Mouse (Mus musculus): ENCODE results near the gene Golt1b. TPM values are rescaled to one million over a fixed set of nuclear protein-coding genes. Genes with fewer than 3 reads are reported as not detected.

The Golt1b gene
- total and polyA plus RNA-seq, 3 experiments, result 45.3 to 54.7 TPM; not detected in 1

- TF ChIP-seq USF2 (IDR thresholded peaks at IDR 0.05; ENCODE audit: borderline replicate concordance in 1 of 2, insufficient read depth in 1 of 2, low read depth in 1 of 2, low read length in 2 of 2), result no peak
- no peak for TF ChIP-seq MAZ (IDR thresholded peaks at IDR 0.05; ENCODE audit: low read depth, low read length)
- TF ChIP-seq E2F4 (IDR thresholded peaks at IDR 0.05; ENCODE audit: borderline replicate concordance, low read depth, low read length), result no peak
- TF ChIP-seq HCFC1 (IDR thresholded peaks at IDR 0.05; ENCODE audit: low read depth, low read length), result 0 out of 2 replicates have a peak, but pooled peaks have one; percentile 23
- no peak for TF ChIP-seq ZMIZ1 (IDR thresholded peaks at IDR 0.05; ENCODE audit: low read depth, low read length)
- no peak for TF ChIP-seq CHD1 (IDR thresholded peaks at IDR 0.05; ENCODE audit: low read depth, low read length)
- no peak for TF ChIP-seq UBTF (IDR thresholded peaks at IDR 0.05; ENCODE audit: borderline replicate concordance, insufficient read depth, low read depth, low read length)
- peak; percentile 66 for TF ChIP-seq GATA1 (IDR thresholded peaks at IDR 0.05; ENCODE audit: low read depth, low read length)
- TF ChIP-seq ETS1 (IDR thresholded peaks at IDR 0.05; ENCODE audit: low read depth, low read length), result peak; percentile 67; the same call in 1 of the 2 replicates
- TF ChIP-seq SIN3A (IDR thresholded peaks at IDR 0.05; ENCODE audit: low read length), result peak; percentile 87
- TF ChIP-seq ZNF384 (IDR thresholded peaks at IDR 0.05; ENCODE audit: low read depth, low read length), result no peak
- peak; percentile 57 to 69 for TF ChIP-seq EP300 (IDR thresholded peaks at IDR 0.05; ENCODE audit: low read depth in 1 of 2, low read length in 2 of 2)
Measured at GRCm38 (mm10) chr6:142392312-142392711, 5.3 kb downstream of the Golt1b start (continued).

GRCm38 (mm10) chr6:142394669-142395068, 7.6 kb downstream of the Golt1b start:
- no peaks in the 10 kb centered on the region for H3K9me3 ChIP-seq (replicated peaks; ENCODE audit: insufficient read depth, low read length)
- peaks cover 9 to 10% of the 10 kb centered on the region in 2 experiments; a peak in 2 of 4 replicates for H3K4me1 ChIP-seq (ENCODE audit: control insufficient read depth in 1 of 2, insufficient read depth in 2 of 2, low read length in 2 of 2)
- DNase-seq (ENCODE audit: low read depth, low spot score), result peak; percentile 17
- H3K9ac ChIP-seq (ENCODE audit: control insufficient read depth, low read depth, low read length, poor library complexity, severe bottlenecking), result no peak overlapping the region
- TF ChIP-seq CHD1 (IDR thresholded peaks at IDR 0.05; ENCODE audit: low read depth, low read length) (no peak), MAX (IDR thresholded peaks at IDR 0.05; ENCODE audit: low read length) (no peak), MAZ (IDR thresholded peaks at IDR 0.05; ENCODE audit: low read depth, low read length) (no peak), MEF2A (IDR thresholded peaks at IDR 0.05; ENCODE audit: extremely low read depth, insufficient replicate concordance, low read depth, low read length, poor library complexity, severe bottlenecking) (no peak), RAD21 (IDR thresholded peaks at IDR 0.05; ENCODE audit: low read depth, low read length) (no peak), SIN3A (IDR thresholded peaks at IDR 0.05; ENCODE audit: low read length) (no peak), TBP (IDR thresholded peaks at IDR 0.05; ENCODE audit: low read depth, low read length) (no peak), SMC3 (IDR thresholded peaks at IDR 0.05; ENCODE audit: low read depth, low read length) (no peak), E2F4 (IDR thresholded peaks at IDR 0.05; ENCODE audit: borderline replicate concordance, low read depth, low read length) (no peak), UBTF (IDR thresholded peaks at IDR 0.05; ENCODE audit: borderline replicate concordance, insufficient read depth, low read depth, low read length) (no peak), ZC3H11A (IDR thresholded peaks at IDR 0.05; ENCODE audit: low read depth, low read length) (no peak), NRF1 (IDR thresholded peaks at IDR 0.05; ENCODE audit: insufficient read depth, low read depth, low read length, poor library complexity, severe bottlenecking) (no peak), USF1 (IDR thresholded peaks at IDR 0.05; ENCODE audit: low read depth, low read length) (no peak), EP300 (IDR thresholded peaks at IDR 0.05; ENCODE audit: low read depth in 1 of 2, low read length in 2 of 2) (no peak), NELFE (IDR thresholded peaks at IDR 0.05; ENCODE audit: low read depth, low read length) (no peak), TCF12 (IDR thresholded peaks at IDR 0.05; ENCODE audit: low read depth, low read length) (no peak), ZNF384 (IDR thresholded peaks at IDR 0.05; ENCODE audit: low read depth, low read length) (no peak), POLR2AphosphoS5 (IDR thresholded peaks at IDR 0.05; ENCODE audit: borderline replicate concordance, low read depth, low read length) (no peak), CHD2 (IDR thresholded peaks at IDR 0.05; ENCODE audit: low read length) (no peak)
- H3K4me3 ChIP-seq (ENCODE audit: control insufficient read depth in 1 of 2, insufficient read depth in 1 of 2, low read depth in 2 of 2, low read length in 2 of 2), result no peak overlapping the region
- H3K79me2 ChIP-seq (ENCODE audit: control insufficient read depth, insufficient read depth, low read length, poor library complexity), result peaks cover 28% of the 10 kb centered on the region
- no peaks in the 10 kb centered on the region for H3K27me3 ChIP-seq (ENCODE audit: control insufficient read depth in 1 of 2, insufficient read depth in 2 of 2, low read length in 2 of 2)
- H3K36me3 ChIP-seq (ENCODE audit: control insufficient read depth in 1 of 2, insufficient read depth in 2 of 2, low read length in 2 of 2), result peaks cover 13 to 14% of the 10 kb centered on the region in 2 experiments
- H3K27ac ChIP-seq (ENCODE audit: control insufficient read depth, low read depth, low read length), result no peak overlapping the region
